Mouse (Mus musculus) layer of hippocampus, postnatal 10 days (tissue): ENCODE data around the gene Mmd2. TPM values are rescaled to one million over a fixed set of nuclear protein-coding genes. Genes with fewer than 3 reads are reported as not detected.

Experiments
- DNase-seq, 2 experiments: peaks; one replicate each; pipeline ENCODE4 v3.0.0; 2021; ENCODE audit warnings: low spot score in 2 of 2
- total RNA-seq, 2 experiments: library from RNA; stranded (reverse); gene quantifications; 2 replicates each; pipeline ENCODE4 v1.2.3; 2021

Gene Mmd2
- total RNA-seq, 2 experiments from 2014 or later: 164 to 175 TPM

GRCm38 (mm10) chr5:142610362-142610761 lies 1.8 kb upstream of the Mmd2 start:
- no peak for DNase-seq

- DNase-seq: no peak
These were observed 357 bp upstream of the Mmd2 start for GRCm38 (mm10) chr5:142608989-142609325.

DNA sequence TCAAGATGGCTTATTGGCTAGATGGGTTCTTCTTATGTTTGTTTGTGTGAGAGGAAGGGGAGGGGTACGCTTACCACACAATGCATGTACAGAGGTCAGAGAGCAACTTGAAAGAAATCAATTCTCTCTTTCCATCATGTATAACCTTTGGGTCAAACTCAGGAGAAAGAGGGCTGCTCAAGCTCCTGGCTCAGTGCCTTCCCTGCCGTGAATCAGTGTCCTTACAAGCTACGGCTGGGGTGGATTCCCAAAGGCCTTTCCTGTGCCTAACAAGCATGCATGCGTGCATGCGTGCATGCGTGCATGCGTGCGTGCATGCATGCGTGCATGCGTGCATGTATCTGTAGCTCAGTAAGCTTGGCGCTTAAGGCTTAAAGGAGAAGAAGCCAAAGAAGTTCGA lies 3.3 kb downstream of the Mmd2 start:
- no peak for DNase-seq

- DNase-seq: no peak
These were observed 4.2 kb downstream of the Mmd2 start for GRCm38 (mm10) chr5:142604379-142604778.

- no peak for DNase-seq
These were observed 10.8 kb downstream of the Mmd2 start for GRCm38 (mm10) chr5:142597648-142598390.

- DNase-seq: no peak
These were observed 11.9 kb downstream of the Mmd2 start for GRCm38 (mm10) chr5:142596723-142597122.

DNA sequence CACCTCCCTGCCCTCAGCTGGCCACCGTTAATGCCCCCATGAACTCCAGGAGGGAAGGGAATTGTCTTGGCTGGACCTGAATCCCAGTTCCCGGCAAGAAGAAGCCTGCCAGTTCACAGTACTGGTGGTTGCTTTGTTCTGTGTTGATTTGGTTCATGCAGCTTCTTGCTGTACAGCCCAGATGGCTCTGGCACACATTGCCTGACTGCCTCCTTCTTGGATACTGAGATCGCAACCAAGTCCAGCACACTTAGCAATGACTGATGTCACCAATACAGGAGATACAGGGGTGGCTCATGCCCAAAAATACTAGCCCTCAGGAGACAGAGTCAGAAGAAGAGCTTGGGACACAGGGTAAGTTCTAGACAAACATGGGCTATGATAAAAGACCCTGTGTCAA lies 12.9 kb downstream of the Mmd2 start:
- DNase-seq: peak in 1 of 2 experiments; percentile 62

DNA sequence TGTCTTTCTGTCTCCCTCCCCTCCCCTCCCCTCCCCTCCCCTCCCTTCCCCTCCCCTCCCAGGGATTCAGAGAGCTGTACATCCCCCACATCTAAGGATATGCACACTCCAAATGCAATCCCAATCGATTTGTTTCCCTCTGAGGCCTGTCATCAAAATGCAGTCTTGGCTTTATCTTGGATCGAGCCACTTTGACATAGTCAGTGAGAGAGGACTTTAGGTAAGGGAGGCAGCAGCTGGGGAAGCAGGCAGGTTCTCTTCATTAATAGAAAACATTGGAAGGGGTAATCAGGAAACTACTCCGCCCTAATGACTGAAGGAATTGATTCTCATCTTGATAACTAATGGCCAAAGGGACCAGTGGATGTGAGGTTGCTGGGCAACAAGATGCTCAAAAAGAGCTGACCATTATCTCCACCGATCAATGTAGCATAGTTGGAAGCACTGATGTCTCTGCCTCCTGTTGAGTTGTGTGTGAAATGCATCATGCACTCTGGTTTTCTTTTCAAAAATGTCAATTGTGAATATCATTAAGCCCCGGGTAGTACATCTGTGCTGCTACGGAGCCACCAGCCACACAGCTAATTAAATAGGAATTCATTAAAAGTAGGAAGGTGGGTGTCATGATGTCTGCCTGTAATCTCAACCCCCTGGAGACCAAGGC lies 17.5 kb downstream of the Mmd2 start:
- no peak for DNase-seq

GRCm38 (mm10) chr5:142583616-142584126 lies 24.9 kb downstream of the Mmd2 start:
- DNase-seq: peak; percentile 75 to 77

DNA sequence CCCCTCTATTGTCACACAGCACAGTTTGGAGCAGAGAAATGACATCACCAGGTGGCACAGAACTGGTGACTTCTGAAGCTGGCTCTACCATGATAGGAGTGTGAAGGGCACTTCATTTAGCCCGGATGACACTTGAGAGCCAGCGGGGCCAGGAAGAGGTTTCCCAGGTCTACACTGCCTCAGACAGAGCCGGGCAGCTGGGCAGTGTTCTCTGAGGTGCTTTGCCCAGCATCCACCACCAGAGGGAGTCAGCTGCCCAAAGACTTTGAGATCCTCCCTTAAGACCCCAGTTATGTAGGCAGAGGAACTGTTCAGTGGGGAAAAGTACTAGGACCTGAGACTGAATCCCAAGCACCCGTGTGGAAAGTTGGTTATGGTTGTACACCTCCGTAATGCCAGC lies 27.1 kb downstream of the Mmd2 start:
- DNase-seq: peak; percentile 78 to 81

- no peak for DNase-seq
These were observed 30.4 kb downstream of the Mmd2 start for GRCm38 (mm10) chr5:142578192-142578591.

DNA sequence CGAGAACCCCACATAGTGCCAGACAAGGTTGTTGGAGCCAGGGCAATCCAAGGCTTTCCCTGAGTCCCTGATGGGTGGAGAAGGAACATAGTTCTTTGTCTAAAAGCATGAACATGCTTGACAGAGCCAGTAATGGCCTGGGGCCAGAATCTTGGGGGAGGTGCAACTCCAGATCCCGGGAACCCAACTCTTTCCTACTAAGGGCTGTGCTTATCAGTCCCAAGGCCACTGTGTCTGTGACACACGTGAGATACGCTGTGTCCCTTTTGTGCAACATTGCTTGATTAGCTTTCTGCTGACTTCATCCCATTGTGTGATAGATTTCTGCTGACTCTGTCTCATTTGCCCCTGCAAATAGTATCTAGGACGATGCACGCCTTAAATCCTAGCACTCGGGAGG lies 31.8 kb downstream of the Mmd2 start:
- no peak for DNase-seq

DNA sequence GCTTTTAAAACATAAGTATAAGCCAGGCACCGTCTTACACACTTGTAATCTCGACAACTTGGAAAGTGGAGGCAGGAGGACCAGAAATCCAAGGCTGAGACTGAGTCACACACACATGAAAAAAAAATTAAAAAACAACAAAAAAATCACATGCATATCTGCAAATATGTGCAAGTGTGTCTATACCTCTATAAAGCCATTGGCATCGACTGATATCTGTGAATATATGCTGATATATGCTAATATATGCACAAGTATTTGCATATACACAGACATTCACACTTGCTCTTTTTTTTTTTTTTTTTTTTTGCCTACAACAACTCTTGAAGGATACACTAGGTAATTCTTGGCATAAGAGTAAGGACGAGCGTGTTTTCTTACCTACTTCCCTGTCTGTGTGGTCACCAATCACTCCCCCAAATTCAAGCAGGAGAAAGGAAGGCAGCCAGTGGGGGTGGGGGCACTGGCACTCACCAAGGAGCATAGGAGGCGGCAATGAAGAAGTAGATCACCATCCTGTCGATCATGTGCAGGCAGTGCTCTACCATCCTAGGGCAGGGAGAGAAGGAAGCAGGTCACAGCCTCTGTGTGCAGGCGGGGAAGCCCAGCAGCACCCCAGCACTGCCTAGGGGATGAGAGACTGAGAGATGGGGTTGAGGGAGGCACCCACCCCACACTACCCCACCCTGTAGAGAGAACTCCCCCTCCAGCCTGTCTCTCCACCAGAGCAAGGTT lies 34.1 kb downstream of the Mmd2 start:
- DNase-seq: no peak

- DNase-seq: no peak
These were observed 44.0 kb downstream of the Mmd2 start for GRCm38 (mm10) chr5:142564606-142565005.

GRCm38 (mm10) chr5:142560261-142560660 lies 48.3 kb downstream of the Mmd2 start:
- DNase-seq: no peak

DNA sequence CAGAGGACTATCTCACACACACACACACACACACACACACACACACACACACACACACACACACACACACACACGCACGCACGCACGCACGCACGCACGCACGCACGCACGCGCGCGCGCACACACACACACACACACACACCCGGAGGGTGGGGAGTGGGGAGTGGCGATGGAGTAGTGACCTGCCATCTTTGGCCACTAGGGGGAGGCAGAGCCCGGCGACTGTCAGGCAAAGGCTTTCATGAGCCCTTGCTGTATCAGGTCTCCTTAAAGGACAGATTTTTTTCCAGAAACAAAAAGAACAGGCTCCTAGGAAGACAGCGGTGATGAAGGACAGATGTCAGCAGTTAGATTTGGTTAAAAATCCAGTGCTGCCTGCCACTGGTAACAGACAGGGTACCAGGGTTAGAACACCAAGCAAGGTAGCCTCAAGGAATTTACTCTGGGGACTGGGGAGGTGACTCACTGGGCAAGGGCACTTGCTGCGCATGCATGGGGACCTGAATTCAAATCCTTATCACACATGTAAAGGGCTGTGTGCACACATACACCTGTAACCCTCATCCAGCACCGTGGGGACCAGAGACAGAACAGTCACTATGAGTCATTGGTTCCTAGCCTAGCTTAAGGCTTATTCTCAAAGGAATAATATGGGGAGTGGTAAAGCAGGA lies 51.1 kb downstream of the Mmd2 start:
- peak; percentile 94 to 95 for DNase-seq

DNA sequence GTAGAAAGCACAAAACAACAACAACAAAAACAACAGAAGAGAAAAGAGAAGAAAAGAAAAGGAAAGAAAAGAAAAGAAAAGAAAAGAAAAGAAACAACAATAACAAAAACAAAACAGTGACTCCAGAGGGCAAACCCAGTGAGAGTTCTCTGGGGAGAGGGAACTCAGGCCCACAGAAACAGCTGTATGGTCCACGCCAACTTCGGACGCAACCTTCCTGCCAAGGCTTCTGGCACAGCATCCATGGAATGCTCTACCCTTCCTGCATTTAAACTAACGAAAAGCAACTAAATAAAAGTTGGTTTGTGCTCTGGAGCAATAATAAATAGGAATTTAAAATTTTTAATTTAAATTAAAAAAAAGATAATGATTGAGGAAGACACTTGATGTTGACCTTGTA lies 51.9 kb downstream of the Mmd2 start:
- no peak for DNase-seq

GRCm38 (mm10) chr5:142555866-142556265 lies 52.7 kb downstream of the Mmd2 start:
- DNase-seq: no peak

- DNase-seq: peak; percentile 99
These were observed 57.6 kb downstream of the Mmd2 start, which contains the start of gene Radil for GRCm38 (mm10) chr5:142550706-142551652. Gene Radil, minus strand, starts transcription at chr5:142551098.
